ENCODE assay signal across 13 mouse cellular contexts in the genomic region with DNA sequence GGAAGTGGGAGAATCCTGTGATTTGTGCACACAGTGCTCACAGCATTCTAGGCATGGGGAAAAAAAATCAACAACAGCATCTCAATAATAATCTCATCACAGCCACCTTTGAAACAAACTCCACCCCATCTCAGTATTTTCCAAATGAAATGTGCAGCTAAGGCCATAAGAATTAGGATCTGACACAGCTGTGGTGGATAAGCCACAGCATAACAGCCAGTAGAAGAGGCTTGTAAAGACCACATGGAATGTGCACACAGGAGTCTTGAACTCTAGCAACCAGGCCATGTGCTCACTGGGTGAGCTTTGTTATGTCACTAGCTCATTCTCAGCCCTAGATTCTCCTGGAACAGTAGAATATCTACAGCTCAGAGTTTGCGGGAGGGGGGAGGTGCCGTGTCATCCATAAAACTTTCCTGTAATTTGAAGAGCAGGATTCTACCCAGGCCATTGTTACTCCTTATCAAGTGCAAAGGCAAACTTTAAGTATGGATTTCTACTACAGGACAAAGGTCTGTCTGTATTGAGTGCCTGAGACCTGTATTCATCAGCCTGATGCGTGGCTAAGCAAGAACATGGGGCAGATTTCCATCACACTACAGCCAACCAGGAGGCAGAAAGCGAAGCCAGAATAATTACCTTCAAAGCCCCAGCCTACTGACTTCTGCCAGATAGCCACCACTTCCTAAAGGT.
DNase-seq lines count a peak whose midpoint lies in the region; ATAC-seq and TF ChIP-seq lines count a peak whose summit lies in the region.
"Had no signal": no experiment of that assay in that cellular context is flagged by ENCODE, and none has a peak within 500 bp of the region (broad histone marks: within the 10 kb centered on the region; RNA-seq: fewer than 3 reads in every experiment).

No protein-coding gene starts in this region.

- peak overlapping the region; percentile 40; the same call in 1 of the 2 replicates for H3K27ac ChIP-seq in gastrocnemius, adult 2 months
- peak overlapping the region; percentile 85 for H3K27ac ChIP-seq in kidney, postnatal 0 days
- peak overlapping the region; percentile 48 for H3K27ac ChIP-seq in embryonic facial prominence, embryonic 10.5 days (replicated peaks)
- H3K27ac ChIP-seq in limb, embryonic 12.5 days: peak overlapping the region; percentile 79
- H3K27ac ChIP-seq: liver, embryonic 15.5 days had no signal

- H3K4me3 ChIP-seq in gastrocnemius, adult 2 months: no peak overlapping the region
- H3K4me3 ChIP-seq in kidney, postnatal 0 days (replicated peaks; ENCODE audit: low read depth, low read length): no peak overlapping the region
- no peak overlapping the region for H3K4me3 ChIP-seq in embryonic facial prominence, embryonic 10.5 days
- no peak overlapping the region for H3K4me3 ChIP-seq in limb, embryonic 12.5 days (replicated peaks)
- H3K4me3 ChIP-seq: liver, embryonic 15.5 days had no signal

- ATAC-seq in kidney, postnatal 0 days (replicated peaks; ENCODE audit: low FRiP score, low read depth): no peak
- ATAC-seq in limb, embryonic 12.5 days (ENCODE audit: insufficient number of reproducible peaks, insufficient read depth, low FRiP score, low TSS enrichment, low read depth): no peak
- ATAC-seq: hindbrain, embryonic 16.5 days had no signal

- H3K27me3 ChIP-seq in kidney, postnatal 0 days (ENCODE audit: insufficient read depth, low read length): no peaks in the 10 kb centered on the region
- no peaks in the 10 kb centered on the region for H3K27me3 ChIP-seq in embryonic facial prominence, embryonic 10.5 days (replicated peaks; ENCODE audit: low read depth, poor library complexity, severe bottlenecking)
- H3K27me3 ChIP-seq in limb, embryonic 12.5 days: no peaks in the 10 kb centered on the region
- H3K27me3 ChIP-seq: CH12.LX; liver, embryonic 15.5 days had no signal

- no peak overlapping the region for H3K4me2 ChIP-seq in kidney, postnatal 0 days (ENCODE audit: low read length)
- H3K4me2 ChIP-seq in limb, embryonic 12.5 days: no peak overlapping the region
- H3K4me2 ChIP-seq: liver, embryonic 15.5 days had no signal

- intact Hi-C loops in gastrocnemius, adult 2 months (cut with DNase I): loop anchor here (5.0 kb wide), 1 partner anchor 47 kb away; no protein-coding TSS in a partner anchor

- H3K4me1 ChIP-seq in kidney, postnatal 0 days (replicated peaks; ENCODE audit: insufficient read depth, low read length): peaks cover 21% of the 10 kb centered on the region; the same call in 1 of the 2 replicates
- peaks cover 76% of the 10 kb centered on the region for H3K4me1 ChIP-seq in embryonic facial prominence, embryonic 10.5 days
- peaks cover 60% of the 10 kb centered on the region for H3K4me1 ChIP-seq in limb, embryonic 12.5 days (replicated peaks)

- H3K9me3 ChIP-seq in kidney, postnatal 0 days (replicated peaks; ENCODE audit: low read length): no peaks in the 10 kb centered on the region
- H3K9me3 ChIP-seq in embryonic facial prominence, embryonic 10.5 days: no peaks in the 10 kb centered on the region
- H3K9me3 ChIP-seq in limb, embryonic 12.5 days: no peaks in the 10 kb centered on the region
- H3K9me3 ChIP-seq: liver, embryonic 15.5 days had no signal

- TF ChIP-seq CTCF in gastrocnemius, adult 2 months (IDR thresholded peaks at IDR 0.05): no peak
- TF ChIP-seq CTCF in kidney, postnatal 0 days (IDR thresholded peaks at IDR 0.05; ENCODE audit: low read depth): no peak

- no peak overlapping the region for H3K9ac ChIP-seq in kidney, postnatal 0 days (ENCODE audit: low read depth, low read length)
- no peak overlapping the region for H3K9ac ChIP-seq in limb, embryonic 12.5 days (replicated peaks)
- H3K9ac ChIP-seq: liver, embryonic 15.5 days had no signal

- H3K36me3 ChIP-seq in kidney, postnatal 0 days (ENCODE audit: insufficient read depth, low read length): no peaks in the 10 kb centered on the region
- H3K36me3 ChIP-seq in embryonic facial prominence, embryonic 10.5 days (replicated peaks): no peaks in the 10 kb centered on the region
- no peaks in the 10 kb centered on the region for H3K36me3 ChIP-seq in limb, embryonic 12.5 days
- H3K36me3 ChIP-seq: liver, embryonic 15.5 days had no signal

- DNase-seq in gastrocnemius, adult 2 months: no peak
- no peak for DNase-seq in gastrocnemius, postnatal 25 days
- DNase-seq in kidney, postnatal 0 days (ENCODE audit: low spot score): peak; percentile 65
- DNase-seq in kidney, postnatal 14 days: no peak
- DNase-seq in embryonic facial prominence, embryonic 10.5 days (ENCODE audit: low spot score): no peak
- no peak for DNase-seq in embryo, embryonic 9.5 days (ENCODE audit: extremely low spot score)
- DNase-seq in cerebellum, adult 11 months: no peak
- DNase-seq: adrenal gland, postnatal 36 days; cerebellum, postnatal 10 days had no signal

- 53% methylated on average over 4 of the region's 4 CpGs for WGBS in kidney, postnatal 0 days
- 89% methylated on average over 4 of the region's 4 CpGs for WGBS in embryonic facial prominence, embryonic 10.5 days
- 81% methylated on average over 4 of the region's 4 CpGs for WGBS in limb, embryonic 12.5 days
